Mouse (Mus musculus) lung, embryonic 16.5 days (tissue): ENCODE data around the gene Gm10065. TPM values are rescaled to one million over a fixed set of nuclear protein-coding genes. Genes with fewer than 3 reads are reported as not detected.

Source experiments
- ATAC-seq: fragments of 200-750 bp; cut with Nextera tagmentation; 2 replicates; pipeline ENCODE4 v1.8.0; 2017; ENCODE audit warnings: low read depth, mild to moderate bottlenecking, moderate library complexity
- H3K27ac ChIP-seq: fragments of 300-500 bp; sonication (generic); 2 replicates; pipeline ENCODE4 v1.5.1; 2014; ENCODE audit warnings: mild to moderate bottlenecking, control low read depth, low read length
- H3K27me3 ChIP-seq: fragments of 300-500 bp; sonication (generic); 2 replicates; pipeline ENCODE4 v1.6.1; 2014; ENCODE audit warnings: low read depth, low read length, mixed read lengths; ENCODE audit not compliant: control insufficient read depth, insufficient read depth
- H3K36me3 ChIP-seq: fragments of 300-500 bp; sonication (generic); 2 replicates; pipeline ENCODE4 v1.6.1; 2014; ENCODE audit warnings: low read length; ENCODE audit not compliant: control insufficient read depth, insufficient read depth
- H3K4me1 ChIP-seq: fragments of 300-500 bp; sonication (generic); replicated peaks from 2 replicates; pipeline ENCODE4 v1.6.1; 2014; ENCODE audit warnings: low read length, mixed read lengths; ENCODE audit not compliant: control insufficient read depth, insufficient read depth
- H3K4me2 ChIP-seq: fragments of 300-500 bp; sonication (generic); 2 replicates; pipeline ENCODE4 v1.6.1; 2014; ENCODE audit warnings: low read depth, low read length, control low read depth
- H3K4me3 ChIP-seq: fragments of 300-500 bp; sonication (generic); 2 replicates; pipeline ENCODE4 v1.5.1; 2014; ENCODE audit warnings: mild to moderate bottlenecking, low read length, control low read depth
- H3K9ac ChIP-seq: fragments of 300-500 bp; sonication (generic); 2 replicates; pipeline ENCODE4 v1.6.1; 2014; ENCODE audit warnings: low read length, control low read depth
- H3K9me3 ChIP-seq: fragments of 300-500 bp; sonication (generic); 2 replicates; pipeline ENCODE4 v1.6.1; 2016; ENCODE audit warnings: low read length; ENCODE audit not compliant: control insufficient read depth
- WGBS: fragments of 180-500 bp; shearing (Covaris S2); extraction: QIAGEN DNeasy Blood & Tissue Kit; methylation state at CpG from one replicate; pipeline ENCODE4 v1.1.7; 2014; 5-methylcytosine and 5-hydroxymethylcytosine counted together
- microRNA counts: library from miRNA; unstranded; fragments of <30 nt; microRNA quantifications from one replicate; lab custom pipeline; 2016
- microRNA-seq: library from miRNA; unstranded; fragments of <30 nt; microRNA quantifications from one replicate; pipeline ENCODE4, GENCODE M21; 2016
- polyA plus RNA-seq: library from polyadenylated mRNA; unstranded; fragments of >200 nt; fragmentation: Nextera tagmentation; extraction: Ambion mirVana; gene quantifications from 2 replicates; pipeline ENCODE4 v1.2.1, GENCODE M21; 2015

Gene Gm10065
- polyA plus RNA-seq, 1 experiment from 2014 or later, result not detected

GRCm38 (mm10) chr13:21446796-21447195, 32.4 kb downstream of the Gm10065 start:
- H3K4me2 ChIP-seq, result no peak overlapping the region
- no peak overlapping the region for H3K27ac ChIP-seq
- no peaks in the 10 kb centered on the region for H3K27me3 ChIP-seq
- H3K9me3 ChIP-seq, result no peaks in the 10 kb centered on the region
- no peak overlapping the region for H3K4me3 ChIP-seq
- peaks cover 7% of the 10 kb centered on the region; the same call in 1 of the 2 replicates for H3K4me1 ChIP-seq
- no peak for ATAC-seq
- peaks cover 54% of the 10 kb centered on the region for H3K36me3 ChIP-seq
- H3K9ac ChIP-seq, result no peak overlapping the region
- 82% methylated on average over 9 of the region's 9 CpGs for WGBS

- H3K27me3 ChIP-seq, result no peaks in the 10 kb centered on the region
- H3K4me3 ChIP-seq, result peak overlapping the region; percentile 60
- 15% methylated on average over 10 of the region's 10 CpGs for WGBS
- H3K9me3 ChIP-seq, result no peaks in the 10 kb centered on the region
- peak overlapping the region; percentile 81 for H3K27ac ChIP-seq
- H3K4me1 ChIP-seq, result 0 out of 2 replicates have a peak, but pooled peaks cover 5% of the 10 kb centered on the region
- H3K36me3 ChIP-seq, result peaks cover 26% of the 10 kb centered on the region
- H3K9ac ChIP-seq, result peak overlapping the region; percentile 73
- peak overlapping the region; percentile 91 for H3K4me2 ChIP-seq
- 0 out of 2 replicates have a peak, but pooled peaks have one; percentile 16 for ATAC-seq
Observed at GRCm38 (mm10) chr13:21441207-21441572, 38.1 kb downstream of the Gm10065 start.

GRCm38 (mm10) chr13:21440503-21441206, 38.6 kb downstream of the Gm10065 start, which contains the start of gene Pgbd1:
Gene Pgbd1 (minus strand): TSS chr13:21441058.
- Histone ChIP-seq H3K4me2 (peak within 1 kb of the TSS; percentile 91), H3K27ac (peak within 1 kb of the TSS; percentile 81), H3K4me3 (peak within 1 kb of the TSS; percentile 60), H3K9me3 (no peaks in the 10 kb centered on the region), H3K4me1 (0 out of 2 replicates have a peak, but pooled peaks cover 5% of the 10 kb centered on the region), H3K9ac (peak within 1 kb of the TSS; percentile 73), H3K36me3 (peaks cover 24% of the 10 kb centered on the region), H3K27me3 (no peaks in the 10 kb centered on the region)
- WGBS, result 1% methylated on average over 32 of the region's 32 CpGs
- ATAC-seq, result peak; percentile 91

- no peak for ATAC-seq
Observed at GRCm38 (mm10) chr13:21435476-21435875, 43.8 kb downstream of the Gm10065 start.

More at GRCm38 (mm10) chr13:21435476-21435875, 43.8 kb downstream of the Gm10065 start:
- H3K9ac ChIP-seq, result no peak overlapping the region
- H3K9me3 ChIP-seq, result no peaks in the 10 kb centered on the region
- no peak overlapping the region for H3K4me2 ChIP-seq
- no peak overlapping the region for H3K4me3 ChIP-seq
- H3K4me1 ChIP-seq, result 0 out of 2 replicates have a peak, but pooled peaks cover 5% of the 10 kb centered on the region
- no peaks in the 10 kb centered on the region for H3K27me3 ChIP-seq
- 75% methylated on average over 4 of the region's 4 CpGs for WGBS
- H3K27ac ChIP-seq, result no peak overlapping the region
- no peaks in the 10 kb centered on the region for H3K36me3 ChIP-seq

MicroRNA genes within 50 kb of the gene (microRNA counts, 519-probe panel; counts per million panel counts)
- microRNA mmu-miR-1896 (lab: Ali Mortazavi, UCI), result 3,520 counts per million, percentile 70 among the panel's probes with 10 or more counts

Small RNA genes within 50 kb of the gene (microRNA-seq; reads per million reads assigned to microRNA genes)
- not detected for gene Mir1896

Other genes with a start within 250 kb of the Gm10065 start
- gene Gpx5, start 186.7 kb downstream of the Gm10065 start, polyA plus RNA-seq, result not detected in 2 replicates
- not detected in 2 replicates for gene Gpx6, start 167.3 kb downstream of the Gm10065 start, polyA plus RNA-seq
- not detected in 2 replicates for gene Olfr1367, start 132.5 kb downstream of the Gm10065 start, polyA plus RNA-seq
- 11.5 and 11.7 TPM in 2 replicates for gene Zscan12, start 116.6 kb downstream of the Gm10065 start, polyA plus RNA-seq
- gene Zkscan3, start 76.7 kb downstream of the Gm10065 start, polyA plus RNA-seq, result 84.4 and 85.3 TPM in 2 replicates
- 3.3 and 3.7 TPM in 2 replicates for gene Pgbd1, start 38.4 kb downstream of the Gm10065 start, polyA plus RNA-seq
- gene Zscan26, start 25.7 kb downstream of the Gm10065 start, polyA plus RNA-seq, result 35.1 and 39.0 TPM in 2 replicates
- 3.7 and 4.0 TPM in 2 replicates for gene Nkapl, start 10.9 kb downstream of the Gm10065 start, polyA plus RNA-seq
- gene Zkscan4, start 534 bp downstream of the Gm10065 start, polyA plus RNA-seq, result 2.8 and 3.9 TPM in 2 replicates
- 0.80 and 1.4 TPM in 2 replicates for gene AK157302, start 15.8 kb upstream of the Gm10065 start, polyA plus RNA-seq
- gene Gm11273, start 22.0 kb upstream of the Gm10065 start, polyA plus RNA-seq, result 5.8 and 9.4 TPM in 2 replicates
- 5.8 and 6.3 TPM in 2 replicates for gene Zkscan8, start 51.7 kb upstream of the Gm10065 start, polyA plus RNA-seq
- gene Olfr1366, start 63.4 kb upstream of the Gm10065 start, polyA plus RNA-seq, result 0.11 and 0.24 TPM in 2 replicates
- 0.04 TPM in 1 of 2 replicates, not detected in the other for gene Olfr1535, start 80.5 kb upstream of the Gm10065 start, polyA plus RNA-seq
- not detected in 2 replicates for gene Olfr1364, start 102.3 kb upstream of the Gm10065 start, polyA plus RNA-seq
- gene Olfr1362, start 134.6 kb upstream of the Gm10065 start, polyA plus RNA-seq, result not detected in 2 replicates
- not detected in 2 replicates for gene Olfr11, start 163.1 kb upstream of the Gm10065 start, polyA plus RNA-seq
- gene Olfr1361, start 183.9 kb upstream of the Gm10065 start, polyA plus RNA-seq, result not detected in 2 replicates
- gene Olfr1360, start 198.0 kb upstream of the Gm10065 start, polyA plus RNA-seq, result not detected in 2 replicates
- not detected in 2 replicates for gene Olfr1359, start 218.7 kb upstream of the Gm10065 start, polyA plus RNA-seq
- gene Hist1h2bl, start 236.7 kb upstream of the Gm10065 start, polyA plus RNA-seq, result 3.4 and 4.5 TPM in 2 replicates
- gene Hist1h2ai, start 237.0 kb upstream of the Gm10065 start, polyA plus RNA-seq, result 33.0 and 45.8 TPM in 2 replicates
- 13.5 and 20.4 TPM in 2 replicates for gene Hist1h3h, start 238.2 kb upstream of the Gm10065 start, polyA plus RNA-seq
- gene Hist1h2bm, start 242.6 kb upstream of the Gm10065 start, polyA plus RNA-seq, result 4.9 and 5.8 TPM in 2 replicates